Mouse (Mus musculus): ENCODE measurements at regions not wholly inside any gene's neighbourhood (a gene's known extent, or its start where the extent isn't known, plus 50 kb on each side); places are given as distances from the start of the nearest gene placed in this dataset.

- no peak for DNase-seq (ENCODE audit: extremely low read depth, insufficient read length, low spot score)
Observed at GRCm38 (mm10) chr10:111858403-111858802, 114.1 kb upstream of the Krr1 start.

GRCm38 (mm10) chr10:111865286-111865830 is 107.1 kb upstream of the Krr1 start:
- peak; percentile 10 for DNase-seq (ENCODE audit: extremely low read depth, insufficient read length, low spot score)

- no peak for DNase-seq (ENCODE audit: extremely low read depth, insufficient read length, low spot score)
Observed at GRCm38 (mm10) chr10:111867102-111867501, 105.4 kb upstream of the Krr1 start.

GRCm38 (mm10) chr10:111867538-111867937 is 104.9 kb upstream of the Krr1 start:
- no peak for DNase-seq (ENCODE audit: extremely low read depth, insufficient read length, low spot score)

GRCm38 (mm10) chr10:111880354-111880753 is 92.1 kb upstream of the Krr1 start:
- DNase-seq (ENCODE audit: extremely low read depth, insufficient read length, low spot score) = peak; percentile 60

- DNase-seq (ENCODE audit: extremely low read depth, insufficient read length, low spot score) = no peak
Observed at GRCm38 (mm10) chr10:111881339-111882211, 90.9 kb upstream of the Krr1 start.

GRCm38 (mm10) chr10:111882521-111882920 is 89.9 kb upstream of the Krr1 start:
- no peak for DNase-seq (ENCODE audit: extremely low read depth, insufficient read length, low spot score)

GRCm38 (mm10) chr10:111884701-111885100 is 87.8 kb upstream of the Krr1 start:
- no peak for DNase-seq (ENCODE audit: extremely low read depth, insufficient read length, low spot score)

GRCm38 (mm10) chr10:111889111-111889510 is 83.4 kb upstream of the Krr1 start:
- DNase-seq (ENCODE audit: extremely low read depth, insufficient read length, low spot score) = no peak

GRCm38 (mm10) chr10:111893489-111893888 is 79.0 kb upstream of the Krr1 start:
- DNase-seq (ENCODE audit: extremely low read depth, insufficient read length, low spot score) = no peak

- no peak for DNase-seq (ENCODE audit: extremely low read depth, insufficient read length, low spot score)
Observed at GRCm38 (mm10) chr10:111893941-111894340, 78.5 kb upstream of the Krr1 start.

- DNase-seq (ENCODE audit: extremely low read depth, insufficient read length, low spot score) = no peak
Observed at GRCm38 (mm10) chr10:111897361-111897760, 75.1 kb upstream of the Krr1 start.

- DNase-seq (ENCODE audit: extremely low read depth, insufficient read length, low spot score) = no peak
Observed at GRCm38 (mm10) chr10:111900723-111901716, 71.4 kb upstream of the Krr1 start.

GRCm38 (mm10) chr10:111903956-111904355 is 68.5 kb upstream of the Krr1 start:
- DNase-seq (ENCODE audit: extremely low read depth, insufficient read length, low spot score) = no peak

- no peak for DNase-seq (ENCODE audit: extremely low read depth, insufficient read length, low spot score)
Observed at GRCm38 (mm10) chr10:111907836-111908235, 64.6 kb upstream of the Krr1 start.

- no peak for DNase-seq (ENCODE audit: extremely low read depth, insufficient read length, low spot score)
Observed at GRCm38 (mm10) chr10:111912561-111912960, 59.9 kb upstream of the Krr1 start.

- no peak for DNase-seq (ENCODE audit: extremely low read depth, insufficient read length, low spot score)
Observed at GRCm38 (mm10) chr10:111913066-111913785, 59.2 kb upstream of the Krr1 start.

- DNase-seq (ENCODE audit: extremely low read depth, insufficient read length, low spot score) = no peak
Observed at GRCm38 (mm10) chr10:111914231-111914630, 58.2 kb upstream of the Krr1 start.

GRCm38 (mm10) chr10:111918071-111918507 is 54.4 kb upstream of the Krr1 start:
- no peak for DNase-seq (ENCODE audit: extremely low read depth, insufficient read length, low spot score)

GRCm38 (mm10) chr10:111919475-111919874 is 53.0 kb upstream of the Krr1 start:
- no peak for DNase-seq (ENCODE audit: extremely low read depth, insufficient read length, low spot score)

All from 3134 (cell line).